Mouse (Mus musculus): ENCODE measurements around the gene Cdc42bpb.

- no peak for TF ChIP-seq CTCF (IDR thresholded peaks at IDR 0.05; ENCODE audit: low read depth)
- TF ChIP-seq EP300 (optimal IDR thresholded peaks at IDR 0.05) = no peak
Measured at GRCm38 (mm10) chr12:111411631-111412355, 34.3 kb upstream of the Cdc42bpb start.

Data from stomach, postnatal 0 days (tissue).